Mouse (Mus musculus): ENCODE results near the gene Dlat. TPM values are rescaled to one million over a fixed set of nuclear protein-coding genes. Genes with fewer than 3 reads are reported as not detected.
A peak's percentile ranks its signal among the peaks of the same experiment; 100 is the strongest.

The Dlat gene
- polyA plus RNA-seq, 2 experiments from 2014 or later = 15.8 to 18.2 TPM

DNA sequence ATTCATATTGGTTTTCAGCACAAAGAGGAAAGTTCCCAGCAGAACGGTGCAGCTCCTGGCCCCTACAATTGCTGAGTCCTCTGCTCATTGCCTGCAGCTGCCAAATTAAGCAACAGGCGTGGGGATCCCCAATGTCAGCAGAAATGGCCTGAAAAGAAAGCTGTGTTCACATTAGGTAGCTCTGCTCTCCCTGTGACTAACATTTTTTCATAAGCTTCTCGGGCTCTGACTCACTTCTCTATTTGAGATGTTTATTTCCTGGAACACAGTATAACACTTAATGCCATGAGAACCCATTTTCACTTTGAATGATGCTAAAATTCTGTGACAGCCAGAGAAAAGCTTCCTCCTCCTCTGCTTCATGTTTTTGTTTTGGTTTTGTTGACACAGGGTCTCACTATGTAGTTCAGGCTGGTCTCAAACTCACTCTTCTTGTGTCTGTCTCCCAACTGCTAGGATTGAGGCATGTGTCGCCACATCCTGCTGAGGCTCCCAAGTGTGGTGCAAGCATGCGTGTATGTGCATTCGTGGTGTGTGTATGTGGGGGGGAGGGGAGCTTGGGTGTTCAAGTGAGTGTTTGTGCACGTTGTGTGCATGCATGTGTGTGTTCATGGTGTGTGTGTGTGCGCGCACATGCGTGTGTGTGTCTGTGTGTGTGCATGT, 68.6 kb downstream of the Dlat start:
- ATAC-seq = peak; percentile 64

DNA sequence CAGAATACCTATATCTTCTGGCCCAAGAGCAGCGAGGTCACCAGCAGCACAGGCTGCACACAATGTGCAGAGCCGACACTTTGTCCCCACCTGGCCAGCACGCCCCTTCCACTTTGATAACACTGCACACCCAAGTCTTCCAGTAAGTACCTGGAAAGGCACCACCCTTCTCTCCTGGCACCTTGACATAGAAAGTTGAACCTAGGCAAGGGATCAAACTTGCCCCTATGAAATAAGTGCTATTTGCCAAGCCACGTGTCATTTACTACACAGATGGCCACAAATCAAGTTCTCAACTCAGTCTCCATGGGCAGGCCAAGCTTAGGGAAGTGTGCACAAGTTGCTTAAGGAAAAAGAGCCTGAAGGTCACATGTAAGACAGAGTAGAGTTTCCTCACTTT, 72.6 kb downstream of the Dlat start:
- no peak for ATAC-seq

DNA sequence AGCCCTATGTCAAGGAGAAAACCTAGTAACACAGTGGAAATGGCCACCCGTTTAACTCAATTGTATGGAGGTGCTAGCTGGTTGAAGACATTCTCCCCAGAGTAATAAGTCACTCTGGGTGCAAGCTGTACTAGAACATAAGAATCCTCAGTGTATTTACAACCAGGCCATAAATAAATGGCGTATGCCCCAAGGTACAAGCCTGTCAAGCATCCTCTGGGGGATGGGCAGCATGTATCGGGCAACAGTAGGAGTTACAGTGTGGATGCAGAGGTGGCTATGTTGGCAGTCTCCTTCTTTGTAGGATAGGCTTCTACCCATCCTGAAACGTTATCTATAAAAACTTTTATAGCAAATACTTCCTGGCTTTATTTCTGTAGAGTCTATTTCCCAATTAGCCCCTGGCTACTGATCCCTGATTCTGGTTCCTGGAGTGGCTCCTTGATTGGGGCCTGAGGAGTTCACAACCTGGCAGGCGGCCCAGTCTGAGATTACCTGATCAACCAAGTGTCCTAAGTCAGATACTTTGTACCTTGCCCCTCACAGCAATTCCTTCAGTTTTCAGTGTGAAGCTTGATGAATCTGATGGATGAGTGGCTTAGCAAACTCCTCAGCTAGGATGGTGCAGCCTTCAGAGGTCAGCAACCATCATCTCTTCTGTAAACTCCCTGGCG, 74.3 kb downstream of the Dlat start:
- no peak for ATAC-seq

Other genes starting within 250 kb of the Dlat start
- gene Plet1, start 165.3 kb downstream of the Dlat start, polyA plus RNA-seq (2017; shearing (Covaris generic)) = under 1 TPM in 1 of 2 experiments, not detected in 1; 0.20 TPM
- gene Pts, start 131.1 kb downstream of the Dlat start, polyA plus RNA-seq (2017; shearing (Covaris generic)) = 100 to 1,000 TPM; 117 to 121 TPM
- gene Il18, start 105.0 kb downstream of the Dlat start, polyA plus RNA-seq (2017; shearing (Covaris generic)) = 1 to 10 TPM; 3.4 to 3.9 TPM
- under 1 TPM; 0.45 to 0.56 TPM for gene Bco2, start 104.6 kb downstream of the Dlat start, polyA plus RNA-seq (2017; shearing (Covaris generic))
- not detected for gene Tex12, start 98.5 kb downstream of the Dlat start, polyA plus RNA-seq (2017; shearing (Covaris generic))
- 100 to 1,000 TPM; 176 to 199 TPM for gene Sdhd, start 56.0 kb downstream of the Dlat start, polyA plus RNA-seq (2017; shearing (Covaris generic))
- gene Timm8b, start 55.9 kb downstream of the Dlat start, polyA plus RNA-seq (2017; shearing (Covaris generic)) = 100 to 1,000 TPM; 118 to 128 TPM
- gene Pih1d2, start 42.5 kb downstream of the Dlat start, polyA plus RNA-seq (2017; shearing (Covaris generic)) = under 1 TPM; 0.36 to 0.43 TPM
- gene Nkapd1, start 42.3 kb downstream of the Dlat start, polyA plus RNA-seq (2017; shearing (Covaris generic)) = 10 to 100 TPM; 19.5 to 27.7 TPM
- gene Dixdc1, start 79.7 kb upstream of the Dlat start, polyA plus RNA-seq (2017; shearing (Covaris generic)) = under 1 TPM in 1 of 2 experiments, not detected in 1; 0.60 TPM
- not detected for gene 2310030G06Rik, start 86.8 kb upstream of the Dlat start, polyA plus RNA-seq (2017; shearing (Covaris generic))
- 1 to 10 TPM; 3.7 to 4.5 TPM for gene Cryab, start 91.5 kb upstream of the Dlat start, polyA plus RNA-seq (2017; shearing (Covaris generic))
- gene Hspb2, start 92.6 kb upstream of the Dlat start, polyA plus RNA-seq (2017; shearing (Covaris generic)) = 1 to 10 TPM in 1 of 2 experiments, not detected in 1; 1.3 TPM
- gene Fdxacb1, start 108.5 kb upstream of the Dlat start, polyA plus RNA-seq (2017; shearing (Covaris generic)) = 1 to 10 TPM; 6.5 to 7.5 TPM
- 1 to 10 TPM; 7.4 to 7.9 TPM for gene Alg9, start 115.2 kb upstream of the Dlat start, polyA plus RNA-seq (2017; shearing (Covaris generic))
- gene 1110032A03Rik, start 115.7 kb upstream of the Dlat start, polyA plus RNA-seq (2017; shearing (Covaris generic)) = 10 to 100 TPM; 14.1 to 16.4 TPM
- 10 to 100 TPM; 59.3 to 72.1 TPM for gene Ppp2r1b, start 185.5 kb upstream of the Dlat start, polyA plus RNA-seq (2017; shearing (Covaris generic))